Mouse (Mus musculus): ENCODE data around the gene Arhgef40. TPM values are rescaled to one million over a fixed set of nuclear protein-coding genes. Genes with fewer than 3 reads are reported as not detected.

The Arhgef40 gene
- total and polyA plus RNA-seq, 3 experiments = 27.2 to 49.0 (median 27.8) TPM

GRCm38 (mm10) chr14:52005616-52006015 lies 21.1 kb downstream of the Arhgef40 start:
- DNase-seq = no peak
- H3K36me3 ChIP-seq (ENCODE audit: control insufficient read depth, insufficient read depth, low read length) = no peaks in the 10 kb centered on the region
- H3K27me3 ChIP-seq (ENCODE audit: control insufficient read depth, insufficient read depth, low read length) = no peaks in the 10 kb centered on the region
- H3K9ac ChIP-seq (ENCODE audit: low read depth, low read length) = no peak overlapping the region
- WGBS = 56% methylated on average over 6 of the region's 6 CpGs
- TF ChIP-seq CTCF (IDR thresholded peaks at IDR 0.05) = no peak
- no peak for TF ChIP-seq EP300 (IDR thresholded peaks at IDR 0.05; ENCODE audit: insufficient read depth, low read depth, low read length)
- TF ChIP-seq POLR2A (IDR thresholded peaks at IDR 0.05; ENCODE audit: insufficient read depth, low read depth, low read length) = no peak
- no peak overlapping the region for H3K4me3 ChIP-seq
- intact Hi-C loops (cut with DNase I) = no loop called here
- H3K27ac ChIP-seq = no peak overlapping the region
- no peaks in the 10 kb centered on the region for H3K4me1 ChIP-seq (ENCODE audit: control insufficient read depth, insufficient read depth, low read length)
- H3K79me2 ChIP-seq (replicated peaks; ENCODE audit: control insufficient read depth, insufficient read depth, low read length) = no peaks in the 10 kb centered on the region

- 62% methylated on average over 8 of the region's 8 CpGs for WGBS
- H3K36me3 ChIP-seq (ENCODE audit: control insufficient read depth, insufficient read depth, low read length) = no peaks in the 10 kb centered on the region
- intact Hi-C loops (cut with DNase I) = no loop called here
- no peaks in the 10 kb centered on the region for H3K79me2 ChIP-seq (replicated peaks; ENCODE audit: control insufficient read depth, insufficient read depth, low read length)
- no peak overlapping the region for H3K4me3 ChIP-seq
- no peak for DNase-seq
- peak; percentile 52 for TF ChIP-seq CTCF (IDR thresholded peaks at IDR 0.05)
- no peak for TF ChIP-seq POLR2A (IDR thresholded peaks at IDR 0.05; ENCODE audit: insufficient read depth, low read depth, low read length)
- H3K27ac ChIP-seq = no peak overlapping the region
- H3K27me3 ChIP-seq (ENCODE audit: control insufficient read depth, insufficient read depth, low read length) = no peaks in the 10 kb centered on the region
- no peak overlapping the region for H3K9ac ChIP-seq (ENCODE audit: low read depth, low read length)
- no peaks in the 10 kb centered on the region for H3K4me1 ChIP-seq (ENCODE audit: control insufficient read depth, insufficient read depth, low read length)
These were observed 21.7 kb downstream of the Arhgef40 start for GRCm38 (mm10) chr14:52006241-52006640.

- Histone ChIP-seq H3K36me3 (ENCODE audit: control insufficient read depth, insufficient read depth, low read length) (no peaks in the 10 kb centered on the region), H3K4me3 (no peak overlapping the region), H3K4me1 (ENCODE audit: control insufficient read depth, insufficient read depth, low read length) (no peaks in the 10 kb centered on the region), H3K79me2 (replicated peaks; ENCODE audit: control insufficient read depth, insufficient read depth, low read length) (no peaks in the 10 kb centered on the region), H3K27me3 (ENCODE audit: control insufficient read depth, insufficient read depth, low read length) (no peaks in the 10 kb centered on the region), H3K27ac (no peak overlapping the region), H3K9ac (ENCODE audit: low read depth, low read length) (no peak overlapping the region)
- TF ChIP-seq CTCF (IDR thresholded peaks at IDR 0.05) = no peak
- TF ChIP-seq EP300 (IDR thresholded peaks at IDR 0.05; ENCODE audit: insufficient read depth, low read depth, low read length) = no peak
- no peak for TF ChIP-seq POLR2A (IDR thresholded peaks at IDR 0.05; ENCODE audit: insufficient read depth, low read depth, low read length)
- no peak for DNase-seq
- WGBS = 93% methylated on average over 23 of the region's 23 CpGs
- intact Hi-C loops (cut with DNase I) = no loop called here
These were observed 22.3 kb downstream of the Arhgef40 start for GRCm38 (mm10) chr14:52006771-52007170.

GRCm38 (mm10) chr14:52008321-52009203 lies 24.0 kb downstream of the Arhgef40 start:
- no peak overlapping the region for H3K9ac ChIP-seq (ENCODE audit: low read depth, low read length)

GRCm38 (mm10) chr14:52009361-52009760 lies 24.8 kb downstream of the Arhgef40 start:
- Histone ChIP-seq H3K4me1 (ENCODE audit: control insufficient read depth, insufficient read depth, low read length) (no peaks in the 10 kb centered on the region), H3K27me3 (ENCODE audit: control insufficient read depth, insufficient read depth, low read length) (no peaks in the 10 kb centered on the region), H3K4me3 (no peak overlapping the region), H3K36me3 (ENCODE audit: control insufficient read depth, insufficient read depth, low read length) (no peaks in the 10 kb centered on the region), H3K9ac (ENCODE audit: low read depth, low read length) (no peak overlapping the region), H3K79me2 (replicated peaks; ENCODE audit: control insufficient read depth, insufficient read depth, low read length) (no peaks in the 10 kb centered on the region), H3K27ac (no peak overlapping the region)
- intact Hi-C loops (cut with DNase I) = loop anchor here (1.0 to 2.0 kb wide), 3 partner anchors 11 to 107 kb away; partner anchors contain the start of gene Zfp219
- DNase-seq = no peak
- WGBS = 76% methylated on average over 26 of the region's 26 CpGs
- no peak for TF ChIP-seq EP300 (IDR thresholded peaks at IDR 0.05; ENCODE audit: insufficient read depth, low read depth, low read length)

More at GRCm38 (mm10) chr14:52008321-52009203, 24.0 kb downstream of the Arhgef40 start:
- no peak for TF ChIP-seq POLR2A (IDR thresholded peaks at IDR 0.05; ENCODE audit: insufficient read depth, low read depth, low read length)
- TF ChIP-seq CTCF (IDR thresholded peaks at IDR 0.05) = no peak; the same call in 1 of the 2 replicates
- peak; percentile 93 for TF ChIP-seq EP300 (IDR thresholded peaks at IDR 0.05; ENCODE audit: insufficient read depth, low read depth, low read length)
- Histone ChIP-seq H3K79me2 (replicated peaks; ENCODE audit: control insufficient read depth, insufficient read depth, low read length) (no peaks in the 10 kb centered on the region), H3K4me1 (ENCODE audit: control insufficient read depth, insufficient read depth, low read length) (no peaks in the 10 kb centered on the region), H3K36me3 (ENCODE audit: control insufficient read depth, insufficient read depth, low read length) (no peaks in the 10 kb centered on the region), H3K27me3 (ENCODE audit: control insufficient read depth, insufficient read depth, low read length) (no peaks in the 10 kb centered on the region), H3K27ac (no peak overlapping the region), H3K4me3 (no peak overlapping the region)
- DNase-seq = peak; percentile 88 to 92
- intact Hi-C loops (cut with DNase I) = loop anchor here (1.0 to 2.0 kb wide), 3 partner anchors 12 to 106 kb away; partner anchors contain the start of gene Zfp219
- WGBS = 54% methylated on average over 38 of the region's 38 CpGs

GRCm38 (mm10) chr14:52009841-52010240 lies 25.3 kb downstream of the Arhgef40 start:
- Histone ChIP-seq H3K27ac (no peak overlapping the region), H3K4me1 (ENCODE audit: control insufficient read depth, insufficient read depth, low read length) (no peaks in the 10 kb centered on the region), H3K9ac (ENCODE audit: low read depth, low read length) (no peak overlapping the region), H3K4me3 (no peak overlapping the region), H3K79me2 (replicated peaks; ENCODE audit: control insufficient read depth, insufficient read depth, low read length) (no peaks in the 10 kb centered on the region), H3K27me3 (ENCODE audit: control insufficient read depth, insufficient read depth, low read length) (no peaks in the 10 kb centered on the region), H3K36me3 (ENCODE audit: control insufficient read depth, insufficient read depth, low read length) (no peaks in the 10 kb centered on the region)
- 83% methylated on average over 6 of the region's 6 CpGs for WGBS
- intact Hi-C loops (cut with DNase I) = loop anchor here (1.0 to 10.0 kb wide), 4 partner anchors 10 to 265 kb away; partner anchors contain the start of genes Rab2b, Tox4 and Zfp219
- DNase-seq = no peak
- no peak for TF ChIP-seq POLR2A (IDR thresholded peaks at IDR 0.05; ENCODE audit: insufficient read depth, low read depth, low read length)
- no peak for TF ChIP-seq EP300 (IDR thresholded peaks at IDR 0.05; ENCODE audit: insufficient read depth, low read depth, low read length)
- TF ChIP-seq CTCF (IDR thresholded peaks at IDR 0.05) = no peak

All from heart, adult 2 months (tissue).